Mouse (Mus musculus) midbrain, embryonic 14.5 days (tissue): ENCODE measurements around the gene Nckap5. TPM values are rescaled to one million over a fixed set of nuclear protein-coding genes. Genes with fewer than 3 reads are reported as not detected.
A peak's percentile ranks its signal among the peaks of the same experiment; 100 is the strongest.

Source experiments
- ATAC-seq: fragments of 200-750 bp; cut with Nextera tagmentation; 2 replicates; pipeline ENCODE4 v1.8.0; 2017; ENCODE audit warnings: moderate number of reproducible peaks, moderate library complexity; ENCODE audit not compliant: low FRiP score, low TSS enrichment
- DNase-seq: peaks from one replicate; pipeline ENCODE4 v3.0.0-alpha.2; 2015
- H3K27ac ChIP-seq: fragments of 300-500 bp; sonication (generic); replicated peaks from 2 replicates; pipeline ENCODE4 v1.5.1; 2014; ENCODE audit warnings: mild to moderate bottlenecking, low read depth, low read length, moderate library complexity
- H3K27me3 ChIP-seq: fragments of 300-500 bp; sonication (generic); 2 replicates; pipeline ENCODE4 v1.6.1; 2014; ENCODE audit warnings: low read length, control low read depth, mixed read lengths; ENCODE audit not compliant: control insufficient read depth, insufficient read depth
- H3K36me3 ChIP-seq: fragments of 300-500 bp; sonication (generic); 2 replicates; pipeline ENCODE4 v1.6.1; 2014; ENCODE audit warnings: low read length, control low read depth; ENCODE audit not compliant: control insufficient read depth, insufficient read depth
- H3K4me1 ChIP-seq: fragments of 300-500 bp; sonication (generic); 2 replicates; pipeline ENCODE4 v1.6.1; 2014; ENCODE audit warnings: mild to moderate bottlenecking, antibody characterized with exemption, low read length, control low read depth; ENCODE audit not compliant: control insufficient read depth, insufficient read depth
- H3K4me2 ChIP-seq: fragments of 300-500 bp; sonication (generic); 2 replicates; pipeline ENCODE4 v1.6.1; 2014; ENCODE audit warnings: mild to moderate bottlenecking, low read length, moderate library complexity
- H3K4me3 ChIP-seq: fragments of 300-500 bp; sonication (generic); replicated peaks from 2 replicates; pipeline ENCODE4 v1.5.1; 2014; ENCODE audit warnings: low read depth, low read length
- H3K9ac ChIP-seq: fragments of 300-500 bp; sonication (generic); replicated peaks from 2 replicates; pipeline ENCODE4 v1.6.1; 2014; ENCODE audit warnings: mild to moderate bottlenecking, low read length, moderate library complexity
- H3K9me3 ChIP-seq: fragments of 300-500 bp; sonication (generic); 2 replicates; pipeline ENCODE4 v1.6.1; 2016; ENCODE audit warnings: low read length, control low read depth, mixed read lengths; ENCODE audit not compliant: control insufficient read depth
- WGBS: fragments of 180-500 bp; shearing (Covaris S2); extraction: QIAGEN DNeasy Blood & Tissue Kit; methylation state at CpG from one replicate; pipeline ENCODE4 v1.1.7; 2014; 5-methylcytosine and 5-hydroxymethylcytosine counted together
- polyA plus RNA-seq: library from polyadenylated mRNA; unstranded; fragments of >200 nt; fragmentation: Nextera tagmentation; extraction: Ambion mirVana; gene quantifications from 2 replicates; pipeline ENCODE4 v1.2.1, GENCODE M21; 2014

Nckap5 gene
- polyA plus RNA-seq, 1 experiment from 2014 or later, result 14.6 TPM

DNA sequence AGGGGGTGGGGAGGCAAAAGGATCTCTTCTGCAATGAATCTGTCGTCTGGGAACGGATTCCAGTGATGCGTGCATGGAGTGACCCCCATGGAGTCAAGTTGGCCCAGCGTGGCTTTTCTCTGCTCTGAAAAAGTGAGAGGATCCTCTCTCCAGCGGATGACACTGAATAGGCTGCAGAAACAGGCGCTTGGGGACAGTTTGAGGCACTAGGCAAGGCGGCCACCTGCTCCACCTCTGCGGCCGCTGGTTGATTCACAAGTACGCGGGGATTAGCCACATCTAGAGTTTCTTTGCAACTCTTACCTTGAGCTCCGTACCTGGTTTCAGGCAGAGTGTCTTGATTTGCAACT is 92.3 kb downstream of the Nckap5 start:
- ATAC-seq (0 out of 2 replicates have a peak, but pooled peaks have one; percentile 46), DNase-seq (no peak)
- H3K9me3 ChIP-seq, result no peaks in the 10 kb centered on the region
- H3K4me2 ChIP-seq, result peak overlapping the region; percentile 65
- peaks cover 12% of the 10 kb centered on the region; the same call in 1 of the 2 replicates for H3K4me1 ChIP-seq
- H3K4me3 ChIP-seq, result peak overlapping the region; percentile 34
- peak overlapping the region; percentile 34 for H3K9ac ChIP-seq
- no peaks in the 10 kb centered on the region for H3K27me3 ChIP-seq
- WGBS, result 2% methylated on average over 12 of the region's 12 CpGs
- H3K36me3 ChIP-seq, result no peaks in the 10 kb centered on the region
- H3K27ac ChIP-seq, result no peak overlapping the region

DNA sequence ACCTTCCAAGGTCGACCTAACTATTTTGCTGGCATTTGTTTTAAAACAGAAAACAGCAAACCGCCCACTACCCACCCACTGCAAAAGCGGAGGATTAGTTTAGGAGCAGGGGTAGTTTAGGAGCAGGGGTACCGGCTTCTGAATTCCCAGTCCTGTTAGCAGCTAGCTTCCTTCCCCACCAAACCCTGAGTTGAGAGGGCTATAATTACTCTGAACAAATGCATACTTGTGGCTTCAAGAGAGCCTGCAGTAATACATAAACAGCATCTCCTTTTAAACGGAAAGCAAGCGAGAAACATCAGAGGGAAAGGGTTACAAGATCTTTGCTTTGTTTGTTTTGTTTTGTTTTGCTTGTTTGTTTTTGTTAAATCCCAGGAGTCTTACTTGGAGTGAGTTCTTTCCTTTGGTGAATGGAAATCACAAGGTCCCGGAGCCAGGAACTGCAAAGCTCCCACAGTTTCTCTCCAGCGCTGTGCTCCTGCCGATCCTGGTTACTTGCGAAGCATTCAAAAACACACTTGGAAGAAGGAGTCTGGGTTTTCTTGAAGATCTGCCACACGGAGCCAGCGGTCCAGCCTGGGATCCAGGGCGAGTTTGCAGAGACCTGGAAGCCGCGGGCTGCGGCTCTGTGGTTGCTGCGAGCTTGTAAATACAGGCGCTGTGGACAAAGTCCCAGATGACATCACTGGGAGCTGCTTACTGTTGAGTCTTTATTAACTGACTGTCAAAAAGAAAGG is 92.9 kb downstream of the Nckap5 start:
- H3K4me2 ChIP-seq, result peak overlapping the region; percentile 65
- DNase-seq (peak; percentile 77), ATAC-seq (peak; percentile 55; the same call in 1 of the 2 replicates)
- 0 out of 2 replicates have a peak overlapping the region, but pooled peaks have one; percentile 33 for H3K27ac ChIP-seq
- no peaks in the 10 kb centered on the region for H3K9me3 ChIP-seq
- H3K9ac ChIP-seq, result peak overlapping the region; percentile 34
- H3K27me3 ChIP-seq, result no peaks in the 10 kb centered on the region
- 4% methylated on average over 18 of the region's 18 CpGs for whole genome bisulfite sequencing
- H3K4me3 ChIP-seq, result peak overlapping the region; percentile 34
- H3K4me1 ChIP-seq, result peaks cover 12% of the 10 kb centered on the region; the same call in 1 of the 2 replicates
- H3K36me3 ChIP-seq, result no peaks in the 10 kb centered on the region

GRCm38 (mm10) chr1:126731691-126732090 is 98.9 kb downstream of the Nckap5 start:
- H3K27me3 ChIP-seq, result no peaks in the 10 kb centered on the region
- H3K9ac ChIP-seq, result no peak overlapping the region
- DNase-seq (no peak), ATAC-seq (no peak)
- no peak overlapping the region for H3K4me2 ChIP-seq
- no peaks in the 10 kb centered on the region for H3K9me3 ChIP-seq
- H3K4me1 ChIP-seq, result peaks cover 8% of the 10 kb centered on the region; the same call in 1 of the 2 replicates
- no peak overlapping the region for H3K4me3 ChIP-seq
- H3K27ac ChIP-seq, result no peak overlapping the region
- no peaks in the 10 kb centered on the region for H3K36me3 ChIP-seq

DNA sequence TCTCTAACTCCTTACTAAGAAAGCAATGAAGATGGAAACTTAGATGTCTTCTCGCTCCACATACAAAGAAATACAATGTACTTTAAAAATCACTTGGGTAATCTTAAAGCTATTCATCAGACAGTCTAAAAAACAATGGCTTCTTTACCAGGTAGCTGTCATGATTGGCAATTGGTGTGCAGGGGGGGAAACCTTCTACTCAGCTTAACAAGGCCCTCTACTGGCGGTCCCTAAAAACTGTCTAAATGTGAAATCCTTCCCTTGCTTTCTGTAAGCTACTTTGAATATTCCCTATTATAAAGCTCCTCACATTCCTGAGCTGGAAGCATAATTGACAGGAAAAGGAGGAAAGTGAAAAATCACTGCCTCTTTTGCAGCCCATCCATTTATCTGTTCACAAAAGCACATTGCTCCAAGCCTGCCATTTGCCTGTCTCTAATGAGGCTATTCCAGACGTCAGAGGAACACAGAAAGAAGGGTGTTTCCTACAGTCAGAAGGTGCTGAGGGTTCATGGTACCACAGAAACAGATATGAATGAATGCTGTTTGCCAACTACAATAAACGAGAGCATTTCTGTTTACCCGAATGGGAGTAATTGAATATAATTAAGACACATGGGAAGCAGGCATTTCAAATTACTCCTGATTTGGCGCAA is 104.1 kb downstream of the Nckap5 start:
- DNase-seq (peak; percentile 81), ATAC-seq (no peak)
- H3K4me3 ChIP-seq, result no peak overlapping the region
- 53% methylated on average over 6 of the region's 6 CpGs for WGBS
- H3K4me2 ChIP-seq, result no peak overlapping the region
- no peak overlapping the region for H3K27ac ChIP-seq
- peaks cover 5% of the 10 kb centered on the region; the same call in 1 of the 2 replicates for H3K4me1 ChIP-seq
- H3K9ac ChIP-seq, result no peak overlapping the region
- no peaks in the 10 kb centered on the region for H3K27me3 ChIP-seq
- H3K36me3 ChIP-seq, result no peaks in the 10 kb centered on the region
- no peaks in the 10 kb centered on the region for H3K9me3 ChIP-seq

GRCm38 (mm10) chr1:126725628-126726367 is 104.8 kb downstream of the Nckap5 start:
- Histone ChIP-seq H3K27me3 (no peaks in the 10 kb centered on the region), H3K36me3 (no peaks in the 10 kb centered on the region), H3K27ac (no peak overlapping the region), H3K4me1 (peaks cover 5% of the 10 kb centered on the region; the same call in 1 of the 2 replicates), H3K9me3 (no peaks in the 10 kb centered on the region), H3K9ac (no peak overlapping the region), H3K4me2 (no peak overlapping the region), H3K4me3 (no peak overlapping the region)
- DNase-seq (no peak), ATAC-seq (no peak)
- WGBS, result 75% methylated on average over 9 of the region's 9 CpGs

DNA sequence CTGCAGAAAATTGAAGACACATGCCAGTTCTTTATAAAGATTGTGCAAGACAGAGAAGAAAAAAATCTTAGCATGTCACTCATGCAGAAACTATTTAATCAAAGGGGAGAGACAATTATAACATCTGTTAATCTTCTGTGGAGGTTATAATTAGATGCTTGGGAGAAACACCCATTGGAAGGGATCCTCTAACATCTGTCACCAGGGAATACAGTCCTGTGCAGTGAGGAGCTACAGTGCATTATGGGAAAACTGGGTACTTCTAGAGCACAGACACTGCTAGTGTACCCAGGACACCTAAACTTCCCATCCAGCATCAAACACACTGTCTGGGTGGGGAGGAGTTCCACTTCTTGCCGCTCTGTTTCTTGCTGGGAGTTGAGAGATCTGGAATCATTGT is 108.7 kb downstream of the Nckap5 start:
- Histone ChIP-seq H3K4me1 (peaks cover 3% of the 10 kb centered on the region; the same call in 1 of the 2 replicates), H3K27ac (no peak overlapping the region), H3K36me3 (no peaks in the 10 kb centered on the region), H3K4me2 (no peak overlapping the region), H3K9ac (no peak overlapping the region), H3K9me3 (no peaks in the 10 kb centered on the region), H3K4me3 (no peak overlapping the region), H3K27me3 (no peaks in the 10 kb centered on the region)
- WGBS, result 85% methylated on average over 1 of the region's 1 CpGs
- ATAC-seq (no peak), DNase-seq (no peak)

DNA sequence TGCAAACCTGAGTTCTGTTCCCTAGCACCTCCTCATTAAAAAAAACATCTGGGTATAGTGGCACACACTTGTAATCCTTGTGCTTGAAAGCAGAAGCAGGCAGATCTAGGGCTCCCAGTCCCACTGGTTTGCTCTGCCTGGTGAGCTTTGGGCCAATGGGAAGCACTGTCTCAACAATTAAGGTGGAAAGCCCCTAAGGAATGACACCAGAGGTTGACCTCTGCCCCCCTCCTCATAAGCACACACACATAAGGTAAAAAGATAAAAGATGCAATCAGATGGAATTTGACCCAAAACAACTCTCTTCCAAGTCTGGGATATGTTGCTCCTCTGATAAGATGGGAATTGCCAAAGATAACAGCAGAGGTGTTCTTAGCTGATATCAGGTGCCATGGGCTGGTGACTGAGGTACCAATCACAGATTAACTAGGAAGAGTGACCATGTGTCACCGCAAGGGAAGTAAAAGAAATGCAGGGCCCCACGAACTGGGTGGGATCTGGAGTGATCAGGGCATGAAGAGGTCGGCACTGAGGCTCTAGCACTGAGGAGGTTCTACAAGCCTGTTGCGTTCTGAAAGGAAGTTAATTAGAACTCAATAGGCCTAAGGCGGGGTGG is 110.8 kb downstream of the Nckap5 start:
- Histone ChIP-seq H3K36me3 (no peaks in the 10 kb centered on the region), H3K27ac (no peak overlapping the region), H3K4me1 (no peaks in the 10 kb centered on the region), H3K4me2 (no peak overlapping the region), H3K9ac (no peak overlapping the region), H3K9me3 (no peaks in the 10 kb centered on the region), H3K4me3 (no peak overlapping the region), H3K27me3 (no peaks in the 10 kb centered on the region)
- ATAC-seq, result no peak
- no peak for DNase-seq
- 78% methylated on average over 5 of the region's 5 CpGs for WGBS

DNA sequence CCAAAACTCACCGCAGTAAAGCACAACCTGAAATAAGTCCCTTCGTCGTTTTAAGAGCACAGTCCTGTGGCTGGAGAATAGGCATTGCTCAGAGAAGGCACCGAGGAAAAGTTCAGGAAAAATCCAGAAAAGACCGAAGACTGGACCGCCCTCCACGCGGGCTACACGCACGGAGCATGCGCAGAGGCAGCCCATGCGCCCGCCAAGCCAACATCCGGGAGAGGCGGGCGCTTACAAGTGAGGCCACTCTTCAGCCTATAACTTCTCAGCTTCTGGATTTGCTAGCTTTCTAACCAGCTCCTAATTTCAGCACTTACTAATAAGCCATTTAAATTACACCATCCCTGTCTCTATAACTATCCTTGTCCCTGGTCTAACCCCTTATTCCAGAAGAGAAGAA is 124.0 kb downstream of the Nckap5 start:
- Histone ChIP-seq H3K27me3 (no peaks in the 10 kb centered on the region), H3K4me2 (no peak overlapping the region), H3K9me3 (no peaks in the 10 kb centered on the region), H3K36me3 (no peaks in the 10 kb centered on the region), H3K4me1 (no peaks in the 10 kb centered on the region), H3K9ac (no peak overlapping the region), H3K4me3 (no peak overlapping the region), H3K27ac (no peak overlapping the region)
- ATAC-seq (no peak), DNase-seq (no peak)
- 98% methylated on average over 16 of the region's 16 CpGs for WGBS
